Mouse (Mus musculus): Measurements from ENCODE around the gene Rrh. TPM values are rescaled to one million over a fixed set of nuclear protein-coding genes. Genes with fewer than 3 reads are reported as not detected.

Rrh gene
- not detected in 2 replicates for polyA plus RNA-seq (2015; fragmentation: Nextera tagmentation; extraction: Ambion mirVana)

GRCm38 (mm10) chr3:129822206-129822775 is at the start of gene Rrh:
TSS of gene Rrh (minus strand) at chr3:129822587.
- Histone ChIP-seq H3K27ac (ENCODE audit: low read depth) (no peak within 1 kb of the TSS), H3K9me3 (ENCODE audit: low read length) (no peaks in the 10 kb centered on the region), H3K4me1 (ENCODE audit: insufficient read depth) (no peaks in the 10 kb centered on the region), H3K4me3 (ENCODE audit: low read depth, low read length) (no peak within 1 kb of the TSS), H3K9ac (replicated peaks) (no peak within 1 kb of the TSS), H3K4me2 (ENCODE audit: low read depth, low read length) (no peak within 1 kb of the TSS), H3K36me3 (replicated peaks; ENCODE audit: insufficient read depth, low read length) (peaks cover 17% of the 10 kb centered on the region; the same call in 1 of the 2 replicates), H3K27me3 (ENCODE audit: insufficient read depth, low read length) (no peaks in the 10 kb centered on the region)
- 89% methylated on average over 11 of the region's 11 CpGs for WGBS (ENCODE audit: insufficient replicate concordance)
- TF ChIP-seq CTCF (IDR thresholded peaks at IDR 0.05; ENCODE audit: low read depth) (no peak), EP300 (IDR thresholded peaks at IDR 0.05; ENCODE audit: low read depth) (no peak)
- ATAC-seq (no peak), DNase-seq (no peak)

- DNase-seq (peak; percentile 71), ATAC-seq (peak; percentile 58)
- H3K27me3 ChIP-seq (ENCODE audit: insufficient read depth, low read length): no peaks in the 10 kb centered on the region
- no peak overlapping the region for H3K27ac ChIP-seq (ENCODE audit: low read depth)
- peaks cover 10% of the 10 kb centered on the region; the same call in 1 of the 2 replicates for H3K36me3 ChIP-seq (replicated peaks; ENCODE audit: insufficient read depth, low read length)
- no peak overlapping the region for H3K9ac ChIP-seq (replicated peaks)
- H3K4me3 ChIP-seq (ENCODE audit: low read depth, low read length): no peak overlapping the region
- WGBS (ENCODE audit: insufficient replicate concordance): 47% methylated on average over 14 of the region's 14 CpGs
- TF ChIP-seq EP300 (IDR thresholded peaks at IDR 0.05; ENCODE audit: low read depth): no peak
- TF ChIP-seq CTCF (IDR thresholded peaks at IDR 0.05; ENCODE audit: low read depth): peak; percentile 84
- no peak overlapping the region for H3K4me2 ChIP-seq (ENCODE audit: low read depth, low read length)
- H3K4me1 ChIP-seq (ENCODE audit: insufficient read depth): no peaks in the 10 kb centered on the region
- peaks cover 2% of the 10 kb centered on the region; the same call in 1 of the 2 replicates for H3K9me3 ChIP-seq (ENCODE audit: low read length)
These were observed 41.3 kb upstream of the Rrh start for GRCm38 (mm10) chr3:129863698-129864097.

- H3K27me3 ChIP-seq (ENCODE audit: insufficient read depth, low read length): no peaks in the 10 kb centered on the region
- H3K4me3 ChIP-seq (ENCODE audit: low read depth, low read length): no peak overlapping the region
- ATAC-seq (no peak), DNase-seq (no peak)
- H3K9me3 ChIP-seq (ENCODE audit: low read length): peaks cover 2% of the 10 kb centered on the region; the same call in 1 of the 2 replicates
- no peak for TF ChIP-seq EP300 (IDR thresholded peaks at IDR 0.05; ENCODE audit: low read depth)
- no peak for TF ChIP-seq CTCF (IDR thresholded peaks at IDR 0.05; ENCODE audit: low read depth)
- H3K36me3 ChIP-seq (replicated peaks; ENCODE audit: insufficient read depth, low read length): peaks cover 14% of the 10 kb centered on the region
- 51% methylated on average over 2 of the region's 2 CpGs for WGBS (ENCODE audit: insufficient replicate concordance)
- no peak overlapping the region for H3K27ac ChIP-seq (ENCODE audit: low read depth)
- no peaks in the 10 kb centered on the region for H3K4me1 ChIP-seq (ENCODE audit: insufficient read depth)
- no peak overlapping the region for H3K9ac ChIP-seq (replicated peaks)
- no peak overlapping the region for H3K4me2 ChIP-seq (ENCODE audit: low read depth, low read length)
These were observed 40.2 kb upstream of the Rrh start for GRCm38 (mm10) chr3:129862592-129862991.

GRCm38 (mm10) chr3:129846846-129847245 is 24.5 kb upstream of the Rrh start:
- TF ChIP-seq EP300 (IDR thresholded peaks at IDR 0.05; ENCODE audit: low read depth): no peak
- TF ChIP-seq CTCF (IDR thresholded peaks at IDR 0.05; ENCODE audit: low read depth): no peak
- Histone ChIP-seq H3K36me3 (replicated peaks; ENCODE audit: insufficient read depth, low read length) (no peaks in the 10 kb centered on the region; the same call in 1 of the 2 replicates), H3K27me3 (ENCODE audit: insufficient read depth, low read length) (no peaks in the 10 kb centered on the region), H3K4me1 (ENCODE audit: insufficient read depth) (peaks cover 9% of the 10 kb centered on the region), H3K9me3 (ENCODE audit: low read length) (no peaks in the 10 kb centered on the region), H3K4me3 (ENCODE audit: low read depth, low read length) (peak overlapping the region; percentile 36), H3K4me2 (ENCODE audit: low read depth, low read length) (peak overlapping the region; percentile 53), H3K9ac (replicated peaks) (peak overlapping the region; percentile 27; the same call in 1 of the 2 replicates), H3K27ac (ENCODE audit: low read depth) (peak overlapping the region; percentile 85)
- WGBS (ENCODE audit: insufficient replicate concordance): 62% methylated on average over 7 of the region's 7 CpGs
- no peak for DNase-seq
- ATAC-seq: 0 out of 2 replicates have a peak, but pooled peaks have one; percentile 21

GRCm38 (mm10) chr3:129845868-129846267 is 23.5 kb upstream of the Rrh start:
- H3K4me3 ChIP-seq (ENCODE audit: low read depth, low read length): peak overlapping the region; percentile 36
- H3K4me2 ChIP-seq (ENCODE audit: low read depth, low read length): peak overlapping the region; percentile 53
- H3K9ac ChIP-seq (replicated peaks): 0 out of 2 replicates have a peak overlapping the region, but pooled peaks have one; percentile 27
- peak overlapping the region; percentile 85 for H3K27ac ChIP-seq (ENCODE audit: low read depth)
- DNase-seq (no peak), ATAC-seq (peak; percentile 94)
- H3K9me3 ChIP-seq (ENCODE audit: low read length): no peaks in the 10 kb centered on the region
- peaks cover 9% of the 10 kb centered on the region for H3K4me1 ChIP-seq (ENCODE audit: insufficient read depth)
- no peak for TF ChIP-seq CTCF (IDR thresholded peaks at IDR 0.05; ENCODE audit: low read depth)
- no peak for TF ChIP-seq EP300 (IDR thresholded peaks at IDR 0.05; ENCODE audit: low read depth)
- no peaks in the 10 kb centered on the region; the same call in 1 of the 2 replicates for H3K36me3 ChIP-seq (replicated peaks; ENCODE audit: insufficient read depth, low read length)
- H3K27me3 ChIP-seq (ENCODE audit: insufficient read depth, low read length): no peaks in the 10 kb centered on the region
- WGBS (ENCODE audit: insufficient replicate concordance): 42% methylated on average over 2 of the region's 2 CpGs

- Histone ChIP-seq H3K27me3 (ENCODE audit: insufficient read depth, low read length) (no peaks in the 10 kb centered on the region), H3K4me2 (ENCODE audit: low read depth, low read length) (peak overlapping the region; percentile 63), H3K9me3 (ENCODE audit: low read length) (no peaks in the 10 kb centered on the region), H3K4me1 (ENCODE audit: insufficient read depth) (peaks cover 21% of the 10 kb centered on the region), H3K36me3 (replicated peaks; ENCODE audit: insufficient read depth, low read length) (no peaks in the 10 kb centered on the region), H3K4me3 (ENCODE audit: low read depth, low read length) (peak overlapping the region; percentile 41), H3K9ac (replicated peaks) (0 out of 2 replicates have a peak overlapping the region, but pooled peaks have one; percentile 44), H3K27ac (ENCODE audit: low read depth) (0 out of 2 replicates have a peak overlapping the region, but pooled peaks have one; percentile 89)
- 44% methylated on average over 6 of the region's 7 CpGs for WGBS (ENCODE audit: insufficient replicate concordance)
- DNase-seq: peak; percentile 65
- no peak for TF ChIP-seq CTCF (IDR thresholded peaks at IDR 0.05; ENCODE audit: low read depth)
- no peak for TF ChIP-seq EP300 (IDR thresholded peaks at IDR 0.05; ENCODE audit: low read depth)
- peak; percentile 74 for ATAC-seq
These were observed 15.6 kb upstream of the Rrh start for GRCm38 (mm10) chr3:129838017-129838416.

Data from liver, postnatal 0 days (tissue).